ENCODE assay signal across 25 mouse cellular contexts in the genomic region with DNA sequence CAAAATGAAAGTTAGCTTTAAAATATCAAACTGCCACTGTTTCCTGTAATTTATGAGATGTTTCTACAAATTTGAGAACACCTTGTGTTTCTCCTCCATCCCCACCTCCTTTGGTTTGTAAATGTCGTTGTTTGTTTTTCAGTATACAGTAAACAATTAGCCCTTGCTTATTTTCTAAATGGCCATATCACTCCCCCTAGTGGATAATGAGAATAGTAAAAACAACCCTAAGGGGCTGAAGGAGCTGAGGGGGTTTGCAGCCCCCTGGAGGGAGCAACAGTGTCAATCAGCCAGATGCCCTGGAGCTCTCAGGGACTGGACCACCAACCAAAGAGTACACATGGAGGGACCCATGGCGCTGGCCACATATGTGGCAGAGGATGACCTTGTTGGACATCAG. TPM values are rescaled to one million over a fixed set of nuclear protein-coding genes. Genes with fewer than 3 reads are reported as not detected.
DNase-seq lines count a peak whose midpoint lies in the region; ATAC-seq and TF ChIP-seq lines count a peak whose summit lies in the region.
"Had no signal": no experiment of that assay in that cellular context is flagged by ENCODE, and none has a peak within 500 bp of the region (broad histone marks: within the 10 kb centered on the region; RNA-seq: fewer than 3 reads in every experiment).

No protein-coding gene starts in this region.

- no peak overlapping the region for H3K9ac ChIP-seq in intestine, postnatal 0 days (ENCODE audit: low read depth, low read length)
- no peak overlapping the region for H3K9ac ChIP-seq in intestine, embryonic 16.5 days (ENCODE audit: low read depth, low read length)
- H3K9ac ChIP-seq in lung, postnatal 0 days (replicated peaks; ENCODE audit: low read depth), result no peak overlapping the region
- H3K9ac ChIP-seq: embryonic facial prominence, embryonic 12.5 days; forebrain, embryonic 12.5 days; limb, embryonic 12.5 days; midbrain, embryonic 15.5 days had no signal

- 73% methylated on average over 2 of the region's 2 CpGs for WGBS in intestine, postnatal 0 days
- 84% methylated on average over 2 of the region's 2 CpGs for WGBS in intestine, embryonic 16.5 days
- WGBS in lung, postnatal 0 days, result 80% methylated on average over 2 of the region's 2 CpGs
- 72% methylated on average over 2 of the region's 2 CpGs for WGBS in small intestine, adult 2 months

- H3K27me3 ChIP-seq in intestine, postnatal 0 days (replicated peaks; ENCODE audit: control insufficient read depth, insufficient read depth, low read length), result no peaks in the 10 kb centered on the region
- no peaks in the 10 kb centered on the region for H3K27me3 ChIP-seq in intestine, embryonic 16.5 days (replicated peaks; ENCODE audit: control insufficient read depth, insufficient read depth, low read length)
- H3K27me3 ChIP-seq in lung, postnatal 0 days (replicated peaks; ENCODE audit: insufficient read depth, low read length), result no peaks in the 10 kb centered on the region
- H3K27me3 ChIP-seq in small intestine, adult 2 months (ENCODE audit: control insufficient read depth, insufficient read depth, low read length), result no peaks in the 10 kb centered on the region
- H3K27me3 ChIP-seq: embryonic facial prominence, embryonic 12.5 days; forebrain, embryonic 12.5 days; limb, embryonic 12.5 days; midbrain, embryonic 15.5 days had no signal

- DNase-seq in lung, postnatal 0 days (ENCODE audit: low spot score), result no peak
- no peak for DNase-seq in lung, postnatal 14 days
- DNase-seq in ES-CJ7 (ENCODE audit: low read depth, low spot score), result peak; percentile 24
- DNase-seq in frontal cortex, postnatal 10 days (ENCODE audit: low spot score in 2 of 2), result no peak
- DNase-seq: adrenal gland, adult 8-10 months; cerebellum, adult 2 months; cerebellum, postnatal 25 days; gastrocnemius, postnatal 25 days; kidney, adult 18-20 months; lung, adult 2 months had no signal

- H3K27ac ChIP-seq in intestine, postnatal 0 days (ENCODE audit: low read depth, low read length), result no peak overlapping the region
- no peak overlapping the region for H3K27ac ChIP-seq in intestine, embryonic 16.5 days (ENCODE audit: low read length)
- no peak overlapping the region for H3K27ac ChIP-seq in lung, postnatal 0 days (ENCODE audit: low read length)
- no peak overlapping the region for H3K27ac ChIP-seq in small intestine, adult 2 months (ENCODE audit: insufficient read depth, low read depth, low read length)
- H3K27ac ChIP-seq: embryonic facial prominence, embryonic 12.5 days; forebrain, embryonic 12.5 days; limb, embryonic 12.5 days; macrophage; midbrain, embryonic 15.5 days had no signal

- H3K4me1 ChIP-seq in intestine, postnatal 0 days (replicated peaks; ENCODE audit: control insufficient read depth, insufficient read depth, low read length), result no peaks in the 10 kb centered on the region
- no peaks in the 10 kb centered on the region for H3K4me1 ChIP-seq in intestine, embryonic 16.5 days (ENCODE audit: control insufficient read depth, insufficient read depth, low read length)
- H3K4me1 ChIP-seq in lung, postnatal 0 days (ENCODE audit: insufficient read depth, low read depth, low read length), result no peaks in the 10 kb centered on the region
- no peaks in the 10 kb centered on the region for H3K4me1 ChIP-seq in small intestine, adult 2 months (ENCODE audit: control insufficient read depth, insufficient read depth, insufficient read length, low read length)
- H3K4me1 ChIP-seq: embryonic facial prominence, embryonic 12.5 days; forebrain, embryonic 12.5 days; limb, embryonic 12.5 days; midbrain, embryonic 15.5 days had no signal

- H3K4me2 ChIP-seq in intestine, postnatal 0 days (replicated peaks; ENCODE audit: low read depth), result no peak overlapping the region
- no peak overlapping the region for H3K4me2 ChIP-seq in intestine, embryonic 16.5 days (ENCODE audit: low read depth, low read length)
- no peak overlapping the region for H3K4me2 ChIP-seq in lung, postnatal 0 days (replicated peaks; ENCODE audit: low read depth, low read length)
- H3K4me2 ChIP-seq: embryonic facial prominence, embryonic 12.5 days; forebrain, embryonic 12.5 days; limb, embryonic 12.5 days; liver, embryonic 11.5 days; midbrain, embryonic 15.5 days had no signal

- ATAC-seq in intestine, postnatal 0 days, result no peak
- no peak for ATAC-seq in intestine, embryonic 16.5 days
- ATAC-seq in lung, postnatal 0 days, result no peak
- ATAC-seq: activated CD4-positive, CD25-positive, alpha-beta regulatory T cell, adult 4 months; hindbrain, embryonic 16.5 days; midbrain, embryonic 15.5 days had no signal

- no peak overlapping the region for H3K4me3 ChIP-seq in intestine, postnatal 0 days (ENCODE audit: low read depth, low read length)
- H3K4me3 ChIP-seq in intestine, embryonic 16.5 days (ENCODE audit: low read length), result no peak overlapping the region
- H3K4me3 ChIP-seq in lung, postnatal 0 days (ENCODE audit: low read depth, low read length), result no peak overlapping the region
- no peak overlapping the region for H3K4me3 ChIP-seq in small intestine, adult 2 months (ENCODE audit: low read depth, low read length)
- H3K4me3 ChIP-seq: embryonic facial prominence, embryonic 12.5 days; forebrain, embryonic 12.5 days; limb, embryonic 12.5 days; midbrain, embryonic 15.5 days had no signal

- H3K9me3 ChIP-seq in intestine, postnatal 0 days (ENCODE audit: control insufficient read depth), result no peaks in the 10 kb centered on the region
- no peaks in the 10 kb centered on the region for H3K9me3 ChIP-seq in intestine, embryonic 16.5 days (ENCODE audit: control insufficient read depth, low read length)
- H3K9me3 ChIP-seq in lung, postnatal 0 days (ENCODE audit: low read length), result no peaks in the 10 kb centered on the region
- H3K9me3 ChIP-seq: embryonic facial prominence, embryonic 12.5 days; forebrain, embryonic 12.5 days; G1E; limb, embryonic 12.5 days; midbrain, embryonic 15.5 days had no signal

- peak; percentile 59 for TF ChIP-seq CTCF in intestine, postnatal 0 days (IDR thresholded peaks at IDR 0.05; ENCODE audit: low read depth)
- peak; percentile 51 for TF ChIP-seq CTCF in lung, postnatal 0 days (IDR thresholded peaks at IDR 0.05)
- peak; percentile 22; the same call in 1 of the 2 replicates for TF ChIP-seq CTCF in small intestine, adult 2 months (IDR thresholded peaks at IDR 0.05; ENCODE audit: extremely low read depth, insufficient read length, insufficient replicate concordance, low read depth, low read length)

- TF ChIP-seq POLR2A in small intestine, adult 2 months (IDR thresholded peaks at IDR 0.05; ENCODE audit: low read depth, low read length), result no peak

- no peaks in the 10 kb centered on the region for H3K36me3 ChIP-seq in intestine, postnatal 0 days (ENCODE audit: control insufficient read depth, insufficient read depth)
- no peaks in the 10 kb centered on the region for H3K36me3 ChIP-seq in intestine, embryonic 16.5 days (ENCODE audit: control insufficient read depth, insufficient read depth, low read length)
- no peaks in the 10 kb centered on the region for H3K36me3 ChIP-seq in lung, postnatal 0 days (ENCODE audit: insufficient read depth, low read length)
- H3K36me3 ChIP-seq in small intestine, adult 2 months (ENCODE audit: control insufficient read depth, insufficient read depth, low read length), result no peaks in the 10 kb centered on the region
- H3K36me3 ChIP-seq: embryonic facial prominence, embryonic 12.5 days; forebrain, embryonic 12.5 days; G1E; limb, embryonic 12.5 days; midbrain, embryonic 15.5 days had no signal

- TF ChIP-seq EP300 in lung, postnatal 0 days (IDR thresholded peaks at IDR 0.05), result no peak

RNA-seq across cellular contexts. Expression of a gene that starts 22.7 kb away (rescaled TPM):
- polyA plus RNA-seq in intestine, postnatal 0 days (2015; fragmentation: Nextera tagmentation; extraction: Ambion mirVana), result 1.2 and 1.8 TPM in 2 replicates
- 5.9 and 14.1 TPM in 2 replicates for polyA plus RNA-seq in intestine, embryonic 16.5 days (2015; fragmentation: Nextera tagmentation; extraction: Ambion mirVana)
- polyA plus RNA-seq in lung, postnatal 0 days (2015; fragmentation: Nextera tagmentation; extraction: Ambion mirVana), result 1.4 and 2.4 TPM in 2 replicates
- polyA plus RNA-seq in small intestine, adult 2 months (2012; rRNA removed), result not detected in 2 replicates
- polyA plus RNA-seq: activated CD4-positive, CD25-positive, alpha-beta regulatory T cell, adult 4 months; cerebellum, adult 2 months; forebrain, embryonic 12.5 days; frontal cortex, adult 2 months; G1E; hindbrain, embryonic 16.5 days; large intestine, adult 2 months; limb, embryonic 12.5 days; macrophage; urinary bladder, adult 2 months had no signal

RNA-seq across cellular contexts. Expression of a gene that starts 41.0 kb away (rescaled TPM):
- 18.3 and 22.8 TPM in 2 replicates for polyA plus RNA-seq in intestine, postnatal 0 days (2015; fragmentation: Nextera tagmentation; extraction: Ambion mirVana)
- polyA plus RNA-seq in intestine, embryonic 16.5 days (2015; fragmentation: Nextera tagmentation; extraction: Ambion mirVana), result 11.6 and 19.2 TPM in 2 replicates
- polyA plus RNA-seq in lung, postnatal 0 days (2015; fragmentation: Nextera tagmentation; extraction: Ambion mirVana), result 0.50 and 0.52 TPM in 2 replicates
- not detected in 2 replicates for polyA plus RNA-seq in small intestine, adult 2 months (2012; rRNA removed)
- polyA plus RNA-seq: activated CD4-positive, CD25-positive, alpha-beta regulatory T cell, adult 4 months; forebrain, embryonic 12.5 days; G1E; hindbrain, embryonic 16.5 days; macrophage; midbrain, embryonic 15.5 days; urinary bladder, adult 2 months had no signal
